Mouse (Mus musculus) myocyte (in vitro differentiated cells): ENCODE measurements around the gene Ercc2. TPM values are rescaled to one million over a fixed set of nuclear protein-coding genes. Genes with fewer than 3 reads are reported as not detected.

Experiments used
- H3K27me3 ChIP-seq: one replicate; pipeline ENCODE4 v1.6.1; 2011; ENCODE audit not compliant: control insufficient read depth, insufficient read depth, insufficient read length
- H3K36me3 ChIP-seq: one replicate; pipeline ENCODE4 v1.6.1; 2011; ENCODE audit not compliant: control insufficient read depth, insufficient read depth
- H3K4me2 ChIP-seq: one replicate; pipeline ENCODE4 v1.6.1; 2011; ENCODE audit warnings: low read depth, control low read depth
- H3K4me3 ChIP-seq: one replicate; pipeline ENCODE4 v1.5.1; 2011; ENCODE audit warnings: mild to moderate bottlenecking, control low read depth, moderate library complexity
- H3K79me2 ChIP-seq: one replicate; pipeline ENCODE4 v1.6.1; 2011; ENCODE audit not compliant: control insufficient read depth, insufficient read depth
- H3ac ChIP-seq: one replicate; pipeline ENCODE4 v1.6.1; 2011; ENCODE audit not compliant: control insufficient read depth, insufficient read length
- CEBPB ChIP-seq: IDR thresholded peaks from 2 replicates; pipeline ENCODE4 v1.6.1; 2011; ENCODE audit warnings: mild to moderate bottlenecking, moderate library complexity; ENCODE audit not compliant: poor library complexity, insufficient read depth, severe bottlenecking
- MAX ChIP-seq: IDR thresholded peaks from one replicate; pipeline ENCODE4 v1.6.1; 2011; ENCODE audit warnings: low read depth, mild to moderate bottlenecking, control low read depth
- MYOD1 ChIP-seq, 3 experiments: IDR thresholded peaks; one replicate each; pipeline ENCODE4 v1.6.1; 2011; ENCODE audit warnings: control low read depth in 2 of 3, low read depth in 2 of 3, mild to moderate bottlenecking in 2 of 3, moderate library complexity in 1 of 3; ENCODE audit not compliant: insufficient read length in 2 of 3, control insufficient read depth in 1 of 3
- MYOG ChIP-seq, 3 experiments: IDR thresholded peaks; one replicate each; pipeline ENCODE4 v1.6.1; 2011; ENCODE audit warnings: control low read depth in 2 of 3, low read depth in 2 of 3, mild to moderate bottlenecking in 2 of 3; ENCODE audit not compliant: insufficient read length in 2 of 3, control insufficient read depth in 1 of 3, insufficient read depth in 1 of 3
- POLR2A ChIP-seq: IDR thresholded peaks from one replicate; pipeline ENCODE4 v1.6.1; 2011; ENCODE audit warnings: low read depth, mild to moderate bottlenecking, control low read depth, moderate library complexity; ENCODE audit not compliant: insufficient read length
- POLR2AphosphoS2 ChIP-seq: IDR thresholded peaks from one replicate; pipeline ENCODE4 v1.6.1; 2011; ENCODE audit warnings: low read depth, control low read depth; ENCODE audit not compliant: insufficient read length
- REST ChIP-seq: IDR thresholded peaks from one replicate; pipeline ENCODE4 v1.6.1; 2011; ENCODE audit warnings: mild to moderate bottlenecking, control low read depth, moderate library complexity; ENCODE audit not compliant: insufficient read depth, insufficient read length
- SRF ChIP-seq: IDR thresholded peaks from one replicate; pipeline ENCODE4 v1.6.1; 2011; ENCODE audit warnings: low read depth; ENCODE audit not compliant: control insufficient read depth, insufficient read length
- TCF12 ChIP-seq: IDR thresholded peaks from one replicate; pipeline ENCODE4 v1.6.1; 2011; ENCODE audit warnings: mild to moderate bottlenecking, control low read depth; ENCODE audit not compliant: poor library complexity, insufficient read depth, severe bottlenecking
- TCF3 ChIP-seq: IDR thresholded peaks from one replicate; pipeline ENCODE4 v1.6.1; 2011; ENCODE audit warnings: low read depth, control low read depth; ENCODE audit not compliant: insufficient read length
- USF1 ChIP-seq: IDR thresholded peaks from one replicate; pipeline ENCODE4 v1.6.1; 2011; ENCODE audit warnings: low read depth, mild to moderate bottlenecking, control low read depth, moderate library complexity
- polyA plus RNA-seq: library from polyadenylated mRNA; unstranded; fragments of >200 nt; fragmentation: generic; extraction: Trizol; gene quantifications from one replicate; pipeline ENCODE4 v1.2.1, GENCODE M21; 2012; ENCODE audit warnings: missing spikeins

Ercc2 gene
- polyA plus RNA-seq, 1 experiment, result 11.5 TPM

- Histone ChIP-seq H3K36me3 (no peaks in the 10 kb centered on the region), H3K27me3 (no peaks in the 10 kb centered on the region), H3ac (peak overlapping the region; percentile 34), H3K4me3 (peak overlapping the region; percentile 90), H3K79me2 (peaks cover 44% of the 10 kb centered on the region), H3K4me2 (peak overlapping the region; percentile 98)
- TF ChIP-seq POLR2A (peak; percentile 64), MYOG (IDR thresholded peaks at IDR 0.05; ENCODE audit: control insufficient read depth in 1 of 3, insufficient read depth in 1 of 3, insufficient read length in 2 of 3, low read depth in 2 of 3) (peak in 2 of 3 experiments; percentile 19 to 33), MYOD1 (IDR thresholded peaks at IDR 0.05; ENCODE audit: control insufficient read depth in 1 of 3, insufficient read length in 2 of 3, low read depth in 2 of 3) (peak in 1 of 3 experiments; percentile 49), MAX (no peak), TCF12 (no peak), CEBPB (no peak), SRF (no peak), REST (no peak)
Measured at GRCm38 (mm10) chr7:19359892-19360641, 21.7 kb upstream of the Ercc2 start.

GRCm38 (mm10) chr7:19360944-19361343 is 20.9 kb upstream of the Ercc2 start:
- TF ChIP-seq POLR2A (peak; percentile 28), USF1 (no peak)
- no peaks in the 10 kb centered on the region for H3K36me3 ChIP-seq
- H3K79me2 ChIP-seq, result peaks cover 52% of the 10 kb centered on the region
- peak overlapping the region; percentile 90 for H3K4me3 ChIP-seq
- peak overlapping the region; percentile 34 for H3ac ChIP-seq
- H3K27me3 ChIP-seq, result no peaks in the 10 kb centered on the region
- H3K4me2 ChIP-seq, result peak overlapping the region; percentile 98

GRCm38 (mm10) chr7:19361720-19362119 is 20.1 kb upstream of the Ercc2 start:
- H3K4me2 ChIP-seq, result peak overlapping the region; percentile 82
- peak overlapping the region; percentile 34 for H3ac ChIP-seq
- no peak for TF ChIP-seq USF1
- TF ChIP-seq POLR2A, result no peak
- TF ChIP-seq CEBPB, result no peak
- no peak for TF ChIP-seq MYOG (IDR thresholded peaks at IDR 0.05; ENCODE audit: control insufficient read depth in 1 of 3, insufficient read depth in 1 of 3, insufficient read length in 2 of 3, low read depth in 2 of 3)
- H3K27me3 ChIP-seq, result no peaks in the 10 kb centered on the region
- H3K36me3 ChIP-seq, result no peaks in the 10 kb centered on the region
- peaks cover 58% of the 10 kb centered on the region for H3K79me2 ChIP-seq
- H3K4me3 ChIP-seq, result peak overlapping the region; percentile 90

- Histone ChIP-seq H3K36me3 (no peaks in the 10 kb centered on the region), H3K4me3 (peak overlapping the region; percentile 90), H3K79me2 (peaks cover 58% of the 10 kb centered on the region), H3ac (peak overlapping the region; percentile 34), H3K4me2 (peak overlapping the region; percentile 82), H3K27me3 (no peaks in the 10 kb centered on the region)
- no peak for TF ChIP-seq MYOD1 (IDR thresholded peaks at IDR 0.05; ENCODE audit: control insufficient read depth in 1 of 3, insufficient read length in 2 of 3, low read depth in 2 of 3)
- TF ChIP-seq SRF, result no peak
- no peak for TF ChIP-seq MYOG (IDR thresholded peaks at IDR 0.05; ENCODE audit: control insufficient read depth in 1 of 3, insufficient read depth in 1 of 3, insufficient read length in 2 of 3, low read depth in 2 of 3)
- no peak for TF ChIP-seq REST
- no peak for TF ChIP-seq MAX
- TF ChIP-seq USF1, result no peak
Measured at GRCm38 (mm10) chr7:19362276-19362675, 19.5 kb upstream of the Ercc2 start.

- TF ChIP-seq TCF3, result no peak
- no peak for TF ChIP-seq CEBPB
- no peak for TF ChIP-seq TCF12
- TF ChIP-seq POLR2AphosphoS2, result peak; percentile 56
- no peak for TF ChIP-seq POLR2A
- peak in 2 of 3 experiments; percentile 75 to 85 for TF ChIP-seq MYOD1 (IDR thresholded peaks at IDR 0.05; ENCODE audit: control insufficient read depth in 1 of 3, insufficient read length in 2 of 3, low read depth in 2 of 3)
- peak in 2 of 3 experiments; percentile 72 to 93 for TF ChIP-seq MYOG (IDR thresholded peaks at IDR 0.05; ENCODE audit: control insufficient read depth in 1 of 3, insufficient read depth in 1 of 3, insufficient read length in 2 of 3, low read depth in 2 of 3)
- TF ChIP-seq MAX, result no peak
- Histone ChIP-seq H3K4me3 (peak overlapping the region; percentile 90), H3K4me2 (peak overlapping the region; percentile 82), H3K36me3 (no peaks in the 10 kb centered on the region), H3K27me3 (no peaks in the 10 kb centered on the region), H3K79me2 (peaks cover 52% of the 10 kb centered on the region), H3ac (no peak overlapping the region)
Measured at GRCm38 (mm10) chr7:19363881-19364280, 17.9 kb upstream of the Ercc2 start.
